ENCODE assay signal across 15 mouse cellular contexts in genomic region chr9:36862576-36862975, GRCm38 (mm10). TPM values are rescaled to one million over a fixed set of nuclear protein-coding genes. Genes with fewer than 3 reads are reported as not detected.
"Had no signal": no experiment of that assay in that cellular context is flagged by ENCODE, and none has a peak within 500 bp of the region (broad histone marks: within the 10 kb centered on the region; RNA-seq: fewer than 3 reads in every experiment).

No protein-coding gene starts in this region.

- H3K36me3 ChIP-seq: liver, embryonic 15.5 days; lung, embryonic 15.5 days; stomach, embryonic 15.5 days had no signal

- H3K27me3 ChIP-seq: liver, embryonic 15.5 days; lung, embryonic 15.5 days; midbrain, embryonic 13.5 days; midbrain, embryonic 15.5 days; stomach, embryonic 15.5 days had no signal

- H3K9me3 ChIP-seq: liver, embryonic 15.5 days; lung, embryonic 15.5 days; midbrain, embryonic 13.5 days; midbrain, embryonic 15.5 days; neural tube, embryonic 12.5 days; stomach, embryonic 15.5 days had no signal

- H3K4me1 ChIP-seq: liver, embryonic 15.5 days; lung, embryonic 15.5 days; stomach, embryonic 15.5 days had no signal

- DNase-seq: liver, postnatal 0 days; lung, adult 2 months; lung, postnatal 14 days; lung, postnatal 36 days; right cerebral cortex, postnatal 14 days; thymus, adult 2 months; thymus, postnatal 25 days; thymus, postnatal 4 days had no signal

- H3K4me3 ChIP-seq: liver, embryonic 15.5 days; lung, embryonic 15.5 days; midbrain, embryonic 13.5 days; midbrain, embryonic 15.5 days; neural tube, embryonic 12.5 days; stomach, embryonic 15.5 days had no signal

RNA-seq across cellular contexts. Expression of gene Fez1, which starts 40.9 kb away (rescaled TPM):
- polyA plus RNA-seq: macrophage had no signal
